Mouse (Mus musculus): ENCODE results near the gene Mog. TPM values are rescaled to one million over a fixed set of nuclear protein-coding genes. Genes with fewer than 3 reads are reported as not detected.

The Mog gene
- polyA plus RNA-seq, 1 experiment from 2014 or later = 2.2 TPM

- H3K4me1 ChIP-seq (ENCODE audit: control insufficient read depth, insufficient read depth, low read length) = no peaks in the 10 kb centered on the region
- no peak within 1 kb of the TSS for H3K4me3 ChIP-seq (replicated peaks; ENCODE audit: low read depth, low read length)
- H3K4me2 ChIP-seq (ENCODE audit: low read length) = no peak within 1 kb of the TSS
- ATAC-seq (ENCODE audit: low FRiP score, low TSS enrichment) (no peak), DNase-seq (no peak)
- H3K27ac ChIP-seq (replicated peaks; ENCODE audit: low read depth, low read length) = no peak within 1 kb of the TSS
- no peaks in the 10 kb centered on the region for H3K36me3 ChIP-seq (ENCODE audit: control insufficient read depth, insufficient read depth, low read length)
- no peaks in the 10 kb centered on the region for H3K27me3 ChIP-seq (ENCODE audit: control insufficient read depth, insufficient read depth, low read length)
- H3K9ac ChIP-seq (replicated peaks; ENCODE audit: low read length) = no peak within 1 kb of the TSS
- no peaks in the 10 kb centered on the region for H3K9me3 ChIP-seq (ENCODE audit: control insufficient read depth, low read length)
- WGBS = 16% methylated on average over 18 of the region's 18 CpGs
Observed at GRCm38 (mm10) chr17:36981221-36981813, 41.9 kb downstream of the Mog start, which contains the start of gene 2410137M14Rik. Gene 2410137M14Rik (minus strand): TSS chr17:36981237.

DNA sequence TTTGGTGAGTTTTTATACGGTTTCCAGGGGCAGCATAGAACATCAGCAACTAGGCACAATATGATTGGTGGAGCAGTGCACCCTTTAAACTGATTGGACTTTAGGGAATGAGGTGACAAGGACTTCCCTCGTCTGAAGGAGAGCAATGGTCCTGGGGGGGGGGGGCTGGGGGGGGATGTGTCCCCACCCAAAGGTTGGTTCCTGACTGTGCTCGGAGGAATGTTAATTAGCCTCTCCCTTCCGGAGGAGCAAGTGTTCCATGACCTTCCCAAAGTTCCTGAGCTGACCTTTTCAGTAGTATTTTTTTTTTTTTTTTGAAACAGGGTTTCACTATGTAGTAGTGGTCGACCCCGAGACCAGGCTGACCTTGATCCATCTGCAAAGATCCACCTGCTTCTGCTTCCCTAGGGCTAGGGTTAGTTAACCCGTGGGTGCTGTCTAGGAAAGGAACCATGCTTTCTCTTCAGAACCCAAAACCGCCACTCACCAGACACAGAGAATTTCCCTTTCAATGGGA is 49.9 kb downstream of the Mog start:
- DNase-seq (no peak), ATAC-seq (ENCODE audit: low FRiP score, low TSS enrichment) (no peak)
- H3K9me3 ChIP-seq (ENCODE audit: control insufficient read depth, low read length) = no peaks in the 10 kb centered on the region
- H3K4me3 ChIP-seq (replicated peaks; ENCODE audit: low read depth, low read length) = no peak overlapping the region
- H3K36me3 ChIP-seq (ENCODE audit: control insufficient read depth, insufficient read depth, low read length) = no peaks in the 10 kb centered on the region
- no peaks in the 10 kb centered on the region for H3K27me3 ChIP-seq (ENCODE audit: control insufficient read depth, insufficient read depth, low read length)
- H3K27ac ChIP-seq (replicated peaks; ENCODE audit: low read depth, low read length) = no peak overlapping the region
- WGBS = 83% methylated on average over 8 of the region's 8 CpGs
- no peak overlapping the region for H3K9ac ChIP-seq (replicated peaks; ENCODE audit: low read length)
- H3K4me2 ChIP-seq (ENCODE audit: low read length) = no peak overlapping the region
- no peaks in the 10 kb centered on the region for H3K4me1 ChIP-seq (ENCODE audit: control insufficient read depth, insufficient read depth, low read length)

DNA sequence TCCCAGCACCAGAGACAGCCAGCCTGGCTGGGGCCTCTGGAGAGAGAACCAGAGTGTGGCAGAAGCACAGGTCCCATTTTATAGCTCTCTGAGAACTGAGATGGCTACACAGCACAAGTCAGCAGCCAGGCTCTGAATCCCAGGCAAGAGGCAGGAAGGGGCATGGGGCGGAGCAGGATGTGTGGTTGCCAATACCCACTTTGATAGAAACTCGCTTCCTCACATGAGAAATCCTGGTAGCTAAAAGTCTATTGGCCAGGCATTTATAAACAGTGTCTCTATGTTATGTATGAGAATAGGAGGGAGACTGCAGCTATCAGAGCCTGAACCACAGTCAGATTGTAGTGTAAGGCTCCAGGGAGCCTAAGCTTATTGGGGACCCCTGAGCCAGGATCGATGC is 50.4 kb downstream of the Mog start:
- no peak overlapping the region for H3K4me2 ChIP-seq (ENCODE audit: low read length)
- DNase-seq = no peak
- no peaks in the 10 kb centered on the region for H3K9me3 ChIP-seq (ENCODE audit: control insufficient read depth, low read length)
- no peaks in the 10 kb centered on the region for H3K27me3 ChIP-seq (ENCODE audit: control insufficient read depth, insufficient read depth, low read length)
- ATAC-seq (ENCODE audit: low FRiP score, low TSS enrichment) = no peak
- 86% methylated on average over 3 of the region's 3 CpGs for WGBS
- no peak overlapping the region for H3K4me3 ChIP-seq (replicated peaks; ENCODE audit: low read depth, low read length)
- no peak overlapping the region for H3K9ac ChIP-seq (replicated peaks; ENCODE audit: low read length)
- no peak overlapping the region for H3K27ac ChIP-seq (replicated peaks; ENCODE audit: low read depth, low read length)
- H3K36me3 ChIP-seq (ENCODE audit: control insufficient read depth, insufficient read depth, low read length) = no peaks in the 10 kb centered on the region
- H3K4me1 ChIP-seq (ENCODE audit: control insufficient read depth, insufficient read depth, low read length) = no peaks in the 10 kb centered on the region

- Histone ChIP-seq H3K4me1 (ENCODE audit: control insufficient read depth, insufficient read depth, low read length) (no peaks in the 10 kb centered on the region), H3K36me3 (ENCODE audit: control insufficient read depth, insufficient read depth, low read length) (no peaks in the 10 kb centered on the region), H3K9me3 (ENCODE audit: control insufficient read depth, low read length) (no peaks in the 10 kb centered on the region), H3K27me3 (ENCODE audit: control insufficient read depth, insufficient read depth, low read length) (no peaks in the 10 kb centered on the region), H3K27ac (replicated peaks; ENCODE audit: low read depth, low read length) (no peak overlapping the region), H3K4me3 (replicated peaks; ENCODE audit: low read depth, low read length) (no peak overlapping the region), H3K4me2 (ENCODE audit: low read length) (no peak overlapping the region), H3K9ac (replicated peaks; ENCODE audit: low read length) (no peak overlapping the region)
- DNase-seq (no peak), ATAC-seq (ENCODE audit: low FRiP score, low TSS enrichment) (no peak)
- WGBS = 85% methylated on average over 6 of the region's 6 CpGs
Observed at GRCm38 (mm10) chr17:36971172-36971850, 51.9 kb downstream of the Mog start.

- Histone ChIP-seq H3K36me3 (ENCODE audit: control insufficient read depth, insufficient read depth, low read length) (no peaks in the 10 kb centered on the region), H3K4me1 (ENCODE audit: control insufficient read depth, insufficient read depth, low read length) (no peaks in the 10 kb centered on the region), H3K4me2 (ENCODE audit: low read length) (no peak overlapping the region), H3K4me3 (replicated peaks; ENCODE audit: low read depth, low read length) (no peak overlapping the region), H3K9ac (replicated peaks; ENCODE audit: low read length) (no peak overlapping the region), H3K9me3 (ENCODE audit: control insufficient read depth, low read length) (no peaks in the 10 kb centered on the region), H3K27me3 (ENCODE audit: control insufficient read depth, insufficient read depth, low read length) (no peaks in the 10 kb centered on the region), H3K27ac (replicated peaks; ENCODE audit: low read depth, low read length) (no peak overlapping the region)
- WGBS = 86% methylated on average over 14 of the region's 14 CpGs
- ATAC-seq (ENCODE audit: low FRiP score, low TSS enrichment) = no peak
- no peak for DNase-seq
Observed at GRCm38 (mm10) chr17:36970316-36970890, 52.8 kb downstream of the Mog start.

DNA sequence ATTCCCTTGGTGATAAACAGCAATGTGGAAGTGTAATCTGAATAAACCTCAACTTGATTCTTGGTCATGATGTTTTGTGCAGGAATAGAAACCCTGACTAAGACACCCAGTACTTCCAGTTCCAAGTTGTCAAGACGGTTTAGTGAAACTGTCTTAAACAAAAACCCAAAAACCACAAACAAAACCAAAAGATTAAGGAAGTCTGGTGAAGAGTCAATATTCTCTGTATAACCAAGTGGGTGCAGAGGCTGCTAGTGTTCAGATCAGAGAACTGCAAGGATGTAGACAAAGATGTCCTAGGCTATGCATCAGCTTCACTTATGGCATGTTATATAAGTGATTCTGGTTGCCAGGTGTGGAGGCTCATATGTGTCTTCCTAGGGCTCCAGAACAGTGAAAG is 56.3 kb downstream of the Mog start:
- Histone ChIP-seq H3K9ac (replicated peaks; ENCODE audit: low read length) (no peak overlapping the region), H3K27me3 (ENCODE audit: control insufficient read depth, insufficient read depth, low read length) (no peaks in the 10 kb centered on the region), H3K36me3 (ENCODE audit: control insufficient read depth, insufficient read depth, low read length) (no peaks in the 10 kb centered on the region), H3K4me1 (ENCODE audit: control insufficient read depth, insufficient read depth, low read length) (no peaks in the 10 kb centered on the region), H3K4me3 (replicated peaks; ENCODE audit: low read depth, low read length) (no peak overlapping the region), H3K27ac (replicated peaks; ENCODE audit: low read depth, low read length) (no peak overlapping the region), H3K9me3 (ENCODE audit: control insufficient read depth, low read length) (no peaks in the 10 kb centered on the region), H3K4me2 (ENCODE audit: low read length) (no peak overlapping the region)
- ATAC-seq (ENCODE audit: low FRiP score, low TSS enrichment) (no peak), DNase-seq (no peak)
- 88% methylated on average over 1 of the region's 1 CpGs for WGBS

GRCm38 (mm10) chr17:36961125-36961524 is 62.1 kb downstream of the Mog start:
- ATAC-seq (ENCODE audit: low FRiP score, low TSS enrichment) = no peak
- H3K27ac ChIP-seq (replicated peaks; ENCODE audit: low read depth, low read length) = no peak overlapping the region
- no peaks in the 10 kb centered on the region for H3K9me3 ChIP-seq (ENCODE audit: control insufficient read depth, low read length)
- whole genome bisulfite sequencing = 81% methylated on average over 1 of the region's 1 CpGs
- H3K4me3 ChIP-seq (replicated peaks; ENCODE audit: low read depth, low read length) = no peak overlapping the region
- no peak for DNase-seq
- H3K9ac ChIP-seq (replicated peaks; ENCODE audit: low read length) = no peak overlapping the region
- no peak overlapping the region for H3K4me2 ChIP-seq (ENCODE audit: low read length)
- H3K36me3 ChIP-seq (ENCODE audit: control insufficient read depth, insufficient read depth, low read length) = peaks cover 6% of the 10 kb centered on the region; the same call in 1 of the 2 replicates
- H3K4me1 ChIP-seq (ENCODE audit: control insufficient read depth, insufficient read depth, low read length) = peaks cover 16% of the 10 kb centered on the region
- H3K27me3 ChIP-seq (ENCODE audit: control insufficient read depth, insufficient read depth, low read length) = no peaks in the 10 kb centered on the region

Data from midbrain, embryonic 14.5 days (tissue).